Mouse (Mus musculus): Measurements from ENCODE around the gene Tekt1. TPM values are rescaled to one million over a fixed set of nuclear protein-coding genes. Genes with fewer than 3 reads are reported as not detected.

Tekt1 gene
- total RNA-seq, 2 experiments from 2014 or later = 1.3 to 1.7 TPM

- intact Hi-C loops (cut with DNase I) = no loop called here
- DNase-seq (ENCODE audit: low spot score in 2 of 2) = peak; percentile 54 to 66
These were observed 60.0 kb downstream of the Tekt1 start for GRCm38 (mm10) chr11:72302230-72302629.

GRCm38 (mm10) chr11:72301334-72301733 lies 60.9 kb downstream of the Tekt1 start, which contains the start of gene Xaf1:
Xaf1 (plus strand) TSS chr11:72301629.
- DNase-seq (ENCODE audit: low spot score in 2 of 2) = no peak

More at GRCm38 (mm10) chr11:72301334-72301733, 60.9 kb downstream of the Tekt1 start, which contains the start of gene Xaf1:
- intact Hi-C loops (cut with DNase I) = no loop called here

Small RNAs within 50 kb of the gene (microRNA-seq; reads per million reads assigned to microRNA genes)
- gene Mir6338 = 0 reads per million in 2 experiments

Other genes starting within 250 kb of the Tekt1 start
- gene Pitpnm3, start 226.7 kb downstream of the Tekt1 start, total RNA-seq (2021) = 10 to 100 TPM; 56.9 to 61.3 TPM
- 10 to 100 TPM; 11.8 to 13.3 TPM for gene Gm43951, start 155.6 kb downstream of the Tekt1 start, total RNA-seq (2021)
- 10 to 100 TPM; 25.8 to 34.3 TPM for gene 4933427D14Rik, start 155.0 kb downstream of the Tekt1 start, total RNA-seq (2021)
- 10 to 100 TPM; 33.6 to 36.7 TPM for gene Txndc17, start 154.9 kb downstream of the Tekt1 start, total RNA-seq (2021)
- 10 to 100 TPM; 15.9 to 16.6 TPM for gene Med31, start 146.8 kb downstream of the Tekt1 start, total RNA-seq (2021)
- 10 to 100 TPM; 17.2 to 24.0 TPM for gene Slc13a5, start 95.2 kb downstream of the Tekt1 start, total RNA-seq (2021)
- 1 to 10 TPM; 1.9 to 2.9 TPM for gene Xaf1, start 60.8 kb downstream of the Tekt1 start, total RNA-seq (2021)
- gene Fbxo39, start 48.0 kb downstream of the Tekt1 start, total RNA-seq (2021) = not detected
- 1 to 10 TPM in 1 of 2 experiments, under 1 TPM in 1; 0.59 to 1.1 TPM for gene Smtnl2, start 49.3 kb upstream of the Tekt1 start, total RNA-seq (2021)
- not detected for gene Ggt6, start 73.1 kb upstream of the Tekt1 start, total RNA-seq (2021)
- gene Mybbp1a, start 78.9 kb upstream of the Tekt1 start, total RNA-seq (2021) = 10 to 100 TPM; 45.4 to 50.6 TPM
- 10 to 100 TPM; 46.4 to 58.5 TPM for gene Spns2, start 127.5 kb upstream of the Tekt1 start, total RNA-seq (2021)
- gene Spns3, start 188.1 kb upstream of the Tekt1 start, total RNA-seq (2021) = under 1 TPM; 0.13 to 0.23 TPM
- 10 to 100 TPM; 54.1 to 60.1 TPM for gene Ube2g1, start 244.8 kb upstream of the Tekt1 start, total RNA-seq (2021)

Measured in left cerebral cortex, postnatal 14 days (tissue).